Mouse (Mus musculus): ENCODE results near the gene Mst1r.

DNA sequence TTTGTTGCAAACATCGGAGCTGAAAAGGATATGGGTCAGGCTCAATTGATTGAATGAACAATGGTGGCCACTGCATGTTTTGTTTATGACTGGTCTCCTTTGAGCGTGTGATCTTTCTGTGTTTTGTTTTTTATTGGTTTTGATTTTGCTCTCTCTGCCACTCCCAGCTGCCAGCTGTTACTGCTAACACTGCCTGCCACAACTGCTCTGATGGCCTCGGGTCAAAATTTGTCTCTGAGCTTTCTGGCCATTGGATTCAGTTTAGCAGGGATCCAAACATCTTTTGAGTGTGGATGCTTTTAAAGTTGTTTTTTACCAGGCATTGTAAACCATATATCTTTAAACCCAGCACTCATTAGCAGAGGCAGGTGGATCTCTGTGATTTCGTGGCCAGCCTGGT is 26.3 kb upstream of the Mst1r start:
- TF ChIP-seq CTCF (IDR thresholded peaks at IDR 0.05; ENCODE audit: low read depth) (no peak), EP300 (IDR thresholded peaks at IDR 0.05; ENCODE audit: low read depth) (no peak)
